Mouse (Mus musculus): ENCODE measurements around the gene Akap9. TPM values are rescaled to one million over a fixed set of nuclear protein-coding genes. Genes with fewer than 3 reads are reported as not detected.
"Not testable (repeated sequence)": the region's sequence is repeated elsewhere in the genome, so short reads cannot be mapped to it uniquely, and the experiment has no call there.

The Akap9 gene
- polyA plus RNA-seq, 1 experiment from 2014 or later = 411 TPM

- H3K27me3 ChIP-seq = no peaks in the 10 kb centered on the region
- WGBS = 80% methylated on average over 6 of the region's 6 CpGs
Measured at GRCm38 (mm10) chr5:3974896-3975295, 47.0 kb downstream of the Akap9 start.

GRCm38 (mm10) chr5:3976111-3976510 is 48.3 kb downstream of the Akap9 start:
- Histone ChIP-seq H3K27me3 (no peaks in the 10 kb centered on the region), H3K4me2 (no peak overlapping the region), H3K9me3 (no peaks in the 10 kb centered on the region), H3K9ac (no peak overlapping the region), H3K36me3 (peaks cover 66% of the 10 kb centered on the region), H3K4me1 (replicated peaks) (no peaks in the 10 kb centered on the region), H3K4me3 (no peak overlapping the region), H3K27ac (no peak overlapping the region)
- WGBS = 94% methylated on average over 8 of the region's 8 CpGs
- no peak for ATAC-seq (ENCODE audit: low FRiP score)

More at GRCm38 (mm10) chr5:3974896-3975295, 47.0 kb downstream of the Akap9 start:
- no peak overlapping the region for H3K4me2 ChIP-seq
- no peak overlapping the region for H3K4me3 ChIP-seq
- peaks cover 78% of the 10 kb centered on the region for H3K36me3 ChIP-seq
- ATAC-seq (ENCODE audit: low FRiP score) = no peak
- no peaks in the 10 kb centered on the region for H3K4me1 ChIP-seq (replicated peaks)
- no peak overlapping the region for H3K9ac ChIP-seq
- no peak overlapping the region for H3K27ac ChIP-seq
- no peaks in the 10 kb centered on the region for H3K9me3 ChIP-seq

- Histone ChIP-seq H3K4me2 (no peak overlapping the region), H3K9ac (no peak overlapping the region), H3K9me3 (no peaks in the 10 kb centered on the region), H3K36me3 (peaks cover 60% of the 10 kb centered on the region), H3K4me3 (no peak overlapping the region), H3K4me1 (replicated peaks) (no peaks in the 10 kb centered on the region), H3K27ac (no peak overlapping the region), H3K27me3 (no peaks in the 10 kb centered on the region)
- WGBS = 97% methylated on average over 4 of the region's 4 CpGs
- ATAC-seq (ENCODE audit: low FRiP score) = no peak
Measured at GRCm38 (mm10) chr5:3977904-3978303, 50.0 kb downstream of the Akap9 start.

- Histone ChIP-seq H3K27ac (no peak overlapping the region), H3K4me3 (no peak overlapping the region), H3K27me3 (no peaks in the 10 kb centered on the region), H3K36me3 (peaks cover 53% of the 10 kb centered on the region), H3K4me1 (replicated peaks) (no peaks in the 10 kb centered on the region), H3K9ac (no peak overlapping the region), H3K9me3 (no peaks in the 10 kb centered on the region), H3K4me2 (no peak overlapping the region)
- ATAC-seq (ENCODE audit: low FRiP score) = no peak
- 89% methylated on average over 1 of the region's 1 CpGs for WGBS
Measured at GRCm38 (mm10) chr5:3989608-3990007, 61.8 kb downstream of the Akap9 start.

GRCm38 (mm10) chr5:3990499-3990898 is 62.6 kb downstream of the Akap9 start:
- Histone ChIP-seq H3K9ac (no peak overlapping the region), H3K36me3 (peaks cover 54% of the 10 kb centered on the region), H3K4me3 (no peak overlapping the region), H3K4me2 (no peak overlapping the region), H3K9me3 (no peaks in the 10 kb centered on the region), H3K27ac (no peak overlapping the region), H3K4me1 (replicated peaks) (no peaks in the 10 kb centered on the region), H3K27me3 (no peaks in the 10 kb centered on the region)
- 83% methylated on average over 1 of the region's 1 CpGs for WGBS
- ATAC-seq (ENCODE audit: low FRiP score) = no peak

- no peak for ATAC-seq (ENCODE audit: low FRiP score)
- WGBS = 95% methylated on average over 16 of the region's 16 CpGs
- Histone ChIP-seq H3K4me3 (no peak overlapping the region), H3K36me3 (peaks cover 47% of the 10 kb centered on the region), H3K9ac (no peak overlapping the region), H3K4me1 (replicated peaks) (no peaks in the 10 kb centered on the region), H3K27ac (no peak overlapping the region), H3K27me3 (no peaks in the 10 kb centered on the region), H3K4me2 (no peak overlapping the region), H3K9me3 (no peaks in the 10 kb centered on the region)
Measured at GRCm38 (mm10) chr5:4004531-4005469, 76.9 kb downstream of the Akap9 start.

- H3K4me1 ChIP-seq (replicated peaks) = no peaks in the 10 kb centered on the region
- H3K9ac ChIP-seq = no peak overlapping the region
- no peak overlapping the region for H3K27ac ChIP-seq
- WGBS = 97% methylated on average over 3 of the region's 3 CpGs
- H3K27me3 ChIP-seq = no peaks in the 10 kb centered on the region
- no peak overlapping the region for H3K4me2 ChIP-seq
- no peak for ATAC-seq (ENCODE audit: low FRiP score)
- H3K4me3 ChIP-seq = no peak overlapping the region
- no peaks in the 10 kb centered on the region for H3K9me3 ChIP-seq
- H3K36me3 ChIP-seq = peaks cover 52% of the 10 kb centered on the region
Measured at GRCm38 (mm10) chr5:4006606-4007005, 78.8 kb downstream of the Akap9 start.

GRCm38 (mm10) chr5:4008266-4008665 is 80.4 kb downstream of the Akap9 start:
- Histone ChIP-seq H3K27ac (no peak overlapping the region), H3K27me3 (no peaks in the 10 kb centered on the region), H3K4me2 (no peak overlapping the region), H3K36me3 (peaks cover 66% of the 10 kb centered on the region), H3K4me1 (replicated peaks) (no peaks in the 10 kb centered on the region), H3K9ac (no peak overlapping the region), H3K9me3 (no peaks in the 10 kb centered on the region), H3K4me3 (no peak overlapping the region)
- WGBS = 91% methylated on average over 10 of the region's 10 CpGs
- no peak for ATAC-seq (ENCODE audit: low FRiP score)

- H3K27ac ChIP-seq = no peak overlapping the region
- H3K36me3 ChIP-seq = peaks cover 69% of the 10 kb centered on the region
- H3K9ac ChIP-seq = no peak overlapping the region
- H3K4me2 ChIP-seq = no peak overlapping the region
- WGBS = 86% methylated on average over 6 of the region's 6 CpGs
- no peaks in the 10 kb centered on the region for H3K4me1 ChIP-seq (replicated peaks)
- no peaks in the 10 kb centered on the region for H3K27me3 ChIP-seq
- no peaks in the 10 kb centered on the region for H3K9me3 ChIP-seq
- ATAC-seq (ENCODE audit: low FRiP score) = no peak
- no peak overlapping the region for H3K4me3 ChIP-seq
Measured at GRCm38 (mm10) chr5:4009540-4009939, 81.7 kb downstream of the Akap9 start.

GRCm38 (mm10) chr5:4017646-4018045 is 89.8 kb downstream of the Akap9 start:
- H3K4me2 ChIP-seq; H3K27ac ChIP-seq; H3K4me1 ChIP-seq (replicated peaks); ATAC-seq (ENCODE audit: low FRiP score); H3K9ac ChIP-seq; H3K9me3 ChIP-seq; H3K4me3 ChIP-seq; H3K27me3 ChIP-seq: not testable (repeated sequence)
- WGBS = 100% methylated on average over 1 of the region's 1 CpGs
- peaks cover 76% of the 10 kb centered on the region for H3K36me3 ChIP-seq

- Histone ChIP-seq H3K27me3 (no peaks in the 10 kb centered on the region), H3K4me3 (no peak overlapping the region), H3K4me1 (replicated peaks) (no peaks in the 10 kb centered on the region), H3K27ac (no peak overlapping the region), H3K4me2 (no peak overlapping the region), H3K9ac (no peak overlapping the region), H3K9me3 (no peaks in the 10 kb centered on the region), H3K36me3 (peaks cover 70% of the 10 kb centered on the region)
- ATAC-seq (ENCODE audit: low FRiP score) = no peak
- 92% methylated on average over 4 of the region's 4 CpGs for WGBS
Measured at GRCm38 (mm10) chr5:4019377-4019776, 91.5 kb downstream of the Akap9 start.

GRCm38 (mm10) chr5:4020018-4020417 is 92.2 kb downstream of the Akap9 start:
- 97% methylated on average over 1 of the region's 1 CpGs for WGBS
- no peaks in the 10 kb centered on the region for H3K27me3 ChIP-seq
- no peak overlapping the region for H3K4me2 ChIP-seq
- H3K4me1 ChIP-seq (replicated peaks) = no peaks in the 10 kb centered on the region
- no peak for ATAC-seq (ENCODE audit: low FRiP score)
- H3K9ac ChIP-seq = no peak overlapping the region
- H3K36me3 ChIP-seq = peaks cover 66% of the 10 kb centered on the region
- H3K27ac ChIP-seq = no peak overlapping the region
- no peaks in the 10 kb centered on the region for H3K9me3 ChIP-seq
- no peak overlapping the region for H3K4me3 ChIP-seq

GRCm38 (mm10) chr5:4023186-4023585 is 95.3 kb downstream of the Akap9 start:
- Histone ChIP-seq H3K4me2 (no peak overlapping the region), H3K36me3 (peaks cover 46% of the 10 kb centered on the region), H3K27ac (no peak overlapping the region), H3K9ac (no peak overlapping the region), H3K9me3 (no peaks in the 10 kb centered on the region), H3K27me3 (no peaks in the 10 kb centered on the region), H3K4me3 (no peak overlapping the region), H3K4me1 (replicated peaks) (no peaks in the 10 kb centered on the region)
- ATAC-seq (ENCODE audit: low FRiP score) = no peak
- WGBS = 81% methylated on average over 13 of the region's 13 CpGs

Data from hindbrain, embryonic 13.5 days (tissue).